Mouse (Mus musculus): Measurements from ENCODE around the gene Gm10135. TPM values are rescaled to one million over a fixed set of nuclear protein-coding genes. Genes with fewer than 3 reads are reported as not detected.

Gm10135 gene
- polyA plus RNA-seq, 1 experiment from 2014 or later = not detected

DNA sequence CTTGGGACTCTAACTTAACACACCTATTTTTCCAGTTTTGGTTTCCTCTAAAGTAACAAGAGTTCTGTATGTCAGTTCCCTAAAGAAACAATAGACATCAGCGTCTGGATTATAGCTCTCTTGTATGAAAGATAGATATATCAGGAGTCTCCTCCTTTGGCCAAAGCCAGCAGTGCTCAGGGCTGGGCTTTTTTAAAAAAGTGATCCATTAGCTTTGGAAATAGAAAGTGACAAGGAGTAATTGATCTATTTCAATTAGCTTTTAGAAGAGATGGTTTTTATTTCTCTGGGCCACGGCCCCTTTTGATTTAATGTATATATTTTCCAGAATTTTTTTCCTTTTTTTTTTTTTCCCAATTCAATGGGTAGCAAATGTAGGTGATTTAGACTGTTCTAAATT, 20.4 kb upstream of the Gm10135 start:
- no peak overlapping the region for H3K4me3 ChIP-seq
- H3K27ac ChIP-seq = peak overlapping the region; percentile 56; the same call in 1 of the 2 replicates
- H3K27me3 ChIP-seq (ENCODE audit: poor library complexity, severe bottlenecking) = no peaks in the 10 kb centered on the region
- 81% methylated on average over 2 of the region's 2 CpGs for WGBS
- no peak for DNase-seq (ENCODE audit: extremely low spot score, low spot score)
- no peaks in the 10 kb centered on the region for H3K36me3 ChIP-seq (replicated peaks)
- H3K9me3 ChIP-seq = no peaks in the 10 kb centered on the region
- H3K4me1 ChIP-seq = peaks cover 34% of the 10 kb centered on the region

- DNase-seq (ENCODE audit: extremely low spot score, low spot score) = no peak
- H3K36me3 ChIP-seq (replicated peaks) = no peaks in the 10 kb centered on the region
- peaks cover 35% of the 10 kb centered on the region for H3K4me1 ChIP-seq
- H3K27me3 ChIP-seq (ENCODE audit: poor library complexity, severe bottlenecking) = no peaks in the 10 kb centered on the region
- H3K9me3 ChIP-seq = no peaks in the 10 kb centered on the region
- no peak overlapping the region for H3K4me3 ChIP-seq
- H3K27ac ChIP-seq = peak overlapping the region; percentile 56; the same call in 1 of the 2 replicates
- WGBS = 52% methylated on average over 8 of the region's 8 CpGs
These were observed 19.9 kb upstream of the Gm10135 start for GRCm38 (mm10) chr5:72994424-72994823.

DNA sequence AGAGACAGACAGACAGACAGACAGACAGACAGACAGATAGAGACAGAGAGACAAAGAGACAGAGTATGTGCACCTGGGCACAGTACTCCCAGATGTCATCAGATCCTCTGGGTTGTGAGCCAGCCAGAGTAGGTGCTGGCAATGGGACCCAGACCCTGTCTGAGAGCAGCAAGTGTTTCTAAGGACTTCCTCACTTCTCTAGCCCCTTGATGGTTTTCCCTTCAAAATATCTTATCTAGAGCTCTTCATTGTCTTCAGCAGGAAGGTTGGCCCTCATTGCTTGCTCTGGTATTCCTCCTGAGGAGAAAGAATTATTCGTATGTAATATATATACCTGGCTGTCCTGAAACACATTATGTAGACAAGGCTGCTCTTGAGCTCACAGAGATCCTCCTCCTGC, 18.0 kb upstream of the Gm10135 start:
- H3K9me3 ChIP-seq = no peaks in the 10 kb centered on the region

GRCm38 (mm10) chr5:72989756-72990155, 15.3 kb upstream of the Gm10135 start:
- H3K36me3 ChIP-seq (replicated peaks) = no peaks in the 10 kb centered on the region
- no peak for DNase-seq (ENCODE audit: extremely low spot score, low spot score)
- peaks cover 26% of the 10 kb centered on the region for H3K4me1 ChIP-seq
- no peaks in the 10 kb centered on the region for H3K9me3 ChIP-seq
- H3K27me3 ChIP-seq (ENCODE audit: poor library complexity, severe bottlenecking) = no peaks in the 10 kb centered on the region
- no peak overlapping the region for H3K4me3 ChIP-seq
- H3K27ac ChIP-seq = no peak overlapping the region
- WGBS = 88% methylated on average over 8 of the region's 8 CpGs

More for the DNA sequence above, 18.0 kb upstream of the Gm10135 start:
- no peak overlapping the region for H3K4me3 ChIP-seq
- H3K27me3 ChIP-seq (ENCODE audit: poor library complexity, severe bottlenecking) = no peaks in the 10 kb centered on the region
- 91% methylated on average over 1 of the region's 1 CpGs for WGBS
- no peaks in the 10 kb centered on the region for H3K36me3 ChIP-seq (replicated peaks)
- H3K4me1 ChIP-seq = peaks cover 35% of the 10 kb centered on the region
- H3K27ac ChIP-seq = no peak overlapping the region
- no peak for DNase-seq (ENCODE audit: extremely low spot score, low spot score)

DNA sequence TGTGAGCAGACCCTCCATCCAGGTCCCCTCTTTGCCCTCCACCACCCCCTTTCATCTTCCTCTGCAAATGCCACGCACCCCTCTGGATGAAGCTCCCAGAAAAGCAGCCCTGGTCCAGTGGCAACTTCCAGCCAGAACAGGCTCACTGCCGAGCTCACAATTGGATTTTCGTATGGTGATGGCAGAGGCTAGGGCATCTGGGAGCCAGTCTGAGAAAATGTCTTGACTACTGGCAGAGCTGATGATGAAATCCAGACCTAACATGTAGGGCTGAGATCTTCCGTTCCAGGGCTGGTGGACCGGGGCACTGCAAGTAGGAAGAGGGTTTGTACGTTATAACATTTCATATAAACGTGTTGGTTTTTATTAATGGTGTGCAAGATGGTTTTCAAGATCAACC, 13.3 kb upstream of the Gm10135 start:
- no peaks in the 10 kb centered on the region for H3K9me3 ChIP-seq

DNA sequence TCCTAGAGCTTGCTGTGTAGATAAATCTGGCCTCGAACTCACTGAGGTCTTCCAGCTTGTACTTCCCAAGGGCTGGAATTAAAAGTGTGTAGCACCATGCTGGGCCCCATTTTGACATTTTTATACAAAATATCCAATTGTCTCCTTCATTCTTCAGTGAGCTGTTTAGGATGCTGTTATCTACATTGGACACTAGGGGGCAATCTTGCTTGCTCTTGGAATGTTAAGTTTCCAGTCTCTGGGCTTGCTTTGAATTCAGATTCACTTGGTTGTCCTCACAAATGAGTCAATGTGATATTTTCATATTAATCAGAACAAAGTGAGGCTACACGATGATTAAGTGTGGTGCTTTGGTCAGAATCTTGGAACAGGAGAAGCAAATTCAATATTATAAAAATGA, 9.6 kb upstream of the Gm10135 start:
- no peak overlapping the region for H3K27ac ChIP-seq
- DNase-seq (ENCODE audit: extremely low spot score, low spot score) = no peak
- no peak overlapping the region for H3K4me3 ChIP-seq
- 0 out of 2 replicates have a peak, but pooled peaks cover 3% of the 10 kb centered on the region for H3K4me1 ChIP-seq
- H3K9me3 ChIP-seq = no peaks in the 10 kb centered on the region
- peaks cover 17% of the 10 kb centered on the region for H3K36me3 ChIP-seq (replicated peaks)
- WGBS = 14% methylated on average over 2 of the region's 2 CpGs
- no peaks in the 10 kb centered on the region for H3K27me3 ChIP-seq (ENCODE audit: poor library complexity, severe bottlenecking)

More for the DNA sequence above, 13.3 kb upstream of the Gm10135 start:
- Histone ChIP-seq H3K4me3 (no peak overlapping the region), H3K27ac (no peak overlapping the region), H3K4me1 (peaks cover 15% of the 10 kb centered on the region), H3K36me3 (replicated peaks) (no peaks in the 10 kb centered on the region), H3K27me3 (ENCODE audit: poor library complexity, severe bottlenecking) (no peaks in the 10 kb centered on the region)
- DNase-seq (ENCODE audit: extremely low spot score, low spot score) = no peak
- 93% methylated on average over 7 of the region's 7 CpGs for WGBS

DNA sequence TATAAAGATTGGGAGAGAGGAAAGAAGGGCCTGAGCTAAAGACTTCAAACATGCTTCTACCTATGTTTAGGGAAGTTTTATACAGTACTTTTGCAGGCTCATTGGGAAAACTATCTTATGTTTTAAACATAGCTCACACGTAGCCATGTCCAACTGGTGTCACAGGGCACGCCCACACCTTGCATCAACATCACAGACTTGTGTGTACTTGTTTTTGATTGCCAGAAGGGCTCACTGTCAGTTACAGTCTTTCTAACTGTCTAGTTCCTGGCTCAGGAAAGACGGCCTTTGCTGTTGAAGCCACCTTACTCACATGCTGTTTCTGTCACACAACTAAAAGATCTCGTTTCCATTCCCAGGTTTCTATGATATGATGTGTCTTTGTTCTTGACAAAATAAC, 2.0 kb upstream of the Gm10135 start:
- Histone ChIP-seq H3K4me3 (no peak overlapping the region), H3K9me3 (no peaks in the 10 kb centered on the region), H3K36me3 (replicated peaks) (peaks cover 71% of the 10 kb centered on the region), H3K27me3 (ENCODE audit: poor library complexity, severe bottlenecking) (no peaks in the 10 kb centered on the region), H3K4me1 (peaks cover 11% of the 10 kb centered on the region), H3K27ac (no peak overlapping the region)
- WGBS = 93% methylated on average over 4 of the region's 4 CpGs
- DNase-seq (ENCODE audit: extremely low spot score, low spot score) = no peak

GRCm38 (mm10) chr5:72975996-72976395, 1.5 kb upstream of the Gm10135 start:
- 95% methylated on average over 6 of the region's 6 CpGs for WGBS
- no peak overlapping the region for H3K27ac ChIP-seq
- no peak overlapping the region for H3K4me3 ChIP-seq
- no peak for DNase-seq (ENCODE audit: extremely low spot score, low spot score)
- H3K27me3 ChIP-seq (ENCODE audit: poor library complexity, severe bottlenecking) = no peaks in the 10 kb centered on the region
- H3K36me3 ChIP-seq (replicated peaks) = peaks cover 73% of the 10 kb centered on the region
- peaks cover 11% of the 10 kb centered on the region for H3K4me1 ChIP-seq
- no peaks in the 10 kb centered on the region for H3K9me3 ChIP-seq

- no peak overlapping the region for H3K27ac ChIP-seq
- DNase-seq (ENCODE audit: extremely low spot score, low spot score) = no peak
- H3K36me3 ChIP-seq (replicated peaks) = peaks cover 76% of the 10 kb centered on the region
- no peaks in the 10 kb centered on the region for H3K9me3 ChIP-seq
- peaks cover 11% of the 10 kb centered on the region for H3K4me1 ChIP-seq
- 61% methylated on average over 5 of the region's 5 CpGs for WGBS
- no peak overlapping the region for H3K4me3 ChIP-seq
- H3K27me3 ChIP-seq (ENCODE audit: poor library complexity, severe bottlenecking) = no peaks in the 10 kb centered on the region
These were observed 1.6 kb downstream of the Gm10135 start for GRCm38 (mm10) chr5:72972934-72973333.

DNA sequence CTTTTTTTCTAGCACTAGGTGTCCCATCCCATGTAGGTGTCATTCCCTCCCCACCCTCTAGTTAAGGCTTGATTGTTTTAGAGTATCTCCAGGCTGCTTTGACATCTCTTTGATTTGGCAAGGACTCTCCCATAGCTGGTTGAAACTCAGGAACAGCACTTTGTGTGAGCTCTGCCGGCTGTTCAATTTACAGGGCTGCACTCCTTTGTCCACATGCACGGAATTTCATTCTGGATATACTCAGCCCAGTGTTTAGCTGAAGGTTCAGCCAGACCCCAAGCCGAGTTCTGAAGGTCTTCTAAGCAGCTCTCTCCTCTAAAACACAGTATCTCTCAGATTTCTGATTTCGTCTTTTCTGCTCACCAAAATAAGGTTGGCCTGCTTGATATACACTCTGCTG, 2.1 kb downstream of the Gm10135 start:
- H3K9me3 ChIP-seq = no peaks in the 10 kb centered on the region
- peaks cover 76% of the 10 kb centered on the region for H3K36me3 ChIP-seq (replicated peaks)
- H3K4me3 ChIP-seq = no peak overlapping the region
- DNase-seq (ENCODE audit: extremely low spot score, low spot score) = no peak
- H3K4me1 ChIP-seq = peaks cover 11% of the 10 kb centered on the region
- whole genome bisulfite sequencing = 69% methylated on average over 4 of the region's 4 CpGs
- H3K27ac ChIP-seq = no peak overlapping the region
- H3K27me3 ChIP-seq (ENCODE audit: poor library complexity, severe bottlenecking) = no peaks in the 10 kb centered on the region

DNA sequence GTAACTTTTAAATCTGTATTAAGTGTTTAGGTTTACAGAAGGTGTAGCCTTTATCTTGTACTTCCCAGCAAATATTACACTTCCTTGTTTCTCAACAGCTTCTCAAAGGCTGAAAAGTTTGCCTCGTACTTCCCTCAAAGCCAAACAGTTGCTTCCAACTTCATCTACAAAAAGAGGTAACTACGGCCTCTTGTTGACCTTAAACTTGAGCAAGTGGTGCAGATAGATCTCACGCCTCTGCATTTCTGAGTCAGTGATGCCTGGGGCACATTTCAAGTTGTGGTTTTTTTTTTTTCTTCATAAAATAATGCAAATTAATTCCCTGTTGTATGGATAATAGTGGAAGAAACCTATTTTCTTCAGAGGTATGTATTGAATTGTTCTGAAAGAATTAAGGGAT, 8.8 kb downstream of the Gm10135 start:
- Histone ChIP-seq H3K36me3 (replicated peaks) (peaks cover 59% of the 10 kb centered on the region), H3K4me3 (no peak overlapping the region), H3K4me1 (no peaks in the 10 kb centered on the region), H3K27ac (no peak overlapping the region), H3K9me3 (no peaks in the 10 kb centered on the region), H3K27me3 (ENCODE audit: poor library complexity, severe bottlenecking) (no peaks in the 10 kb centered on the region)
- 94% methylated on average over 3 of the region's 3 CpGs for WGBS
- no peak for DNase-seq (ENCODE audit: extremely low spot score, low spot score)

- Histone ChIP-seq H3K27me3 (ENCODE audit: poor library complexity, severe bottlenecking) (no peaks in the 10 kb centered on the region), H3K4me1 (no peaks in the 10 kb centered on the region), H3K27ac (no peak overlapping the region), H3K36me3 (replicated peaks) (peaks cover 37% of the 10 kb centered on the region), H3K4me3 (no peak overlapping the region), H3K9me3 (no peaks in the 10 kb centered on the region)
- no peak for DNase-seq (ENCODE audit: extremely low spot score, low spot score)
- WGBS = 85% methylated on average over 6 of the region's 6 CpGs
These were observed 14.4 kb downstream of the Gm10135 start for GRCm38 (mm10) chr5:72960096-72960495.

GRCm38 (mm10) chr5:72957281-72957680, 17.2 kb downstream of the Gm10135 start:
- WGBS = 91% methylated on average over 17 of the region's 17 CpGs

DNA sequence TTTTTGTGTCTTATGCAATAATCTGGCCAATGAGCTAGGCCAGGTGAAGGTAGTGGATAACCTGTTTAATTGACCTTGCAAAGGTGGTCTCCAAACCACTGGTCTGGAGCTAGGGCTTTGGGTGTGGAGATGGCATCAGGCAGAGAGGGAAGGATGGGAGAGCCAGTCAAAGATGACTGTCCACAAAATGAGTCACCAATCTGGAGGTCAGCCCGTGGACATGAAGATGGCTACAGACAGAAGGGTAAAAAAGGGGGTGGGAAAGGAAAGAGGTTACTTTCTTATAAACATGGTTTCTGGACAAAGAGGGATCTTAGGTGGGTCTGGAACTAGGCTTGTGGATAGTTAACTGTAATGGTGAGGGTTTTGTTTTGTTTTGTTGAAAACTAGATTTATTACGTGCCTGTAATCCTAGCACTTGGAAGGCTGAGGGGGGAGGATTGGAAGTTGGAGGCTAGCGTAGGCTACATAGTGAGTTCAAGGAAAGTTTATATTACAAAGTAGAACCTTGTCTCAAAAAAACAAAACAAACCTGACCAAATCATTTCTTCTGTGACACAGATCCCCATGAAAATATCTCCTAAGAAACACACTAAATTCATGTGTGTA, 20.4 kb downstream of the Gm10135 start:
- H3K4me3 ChIP-seq = no peak overlapping the region
- WGBS = 95% methylated on average over 3 of the region's 3 CpGs
- DNase-seq (ENCODE audit: extremely low spot score, low spot score) = no peak
- peaks cover 34% of the 10 kb centered on the region for H3K36me3 ChIP-seq (replicated peaks)
- H3K4me1 ChIP-seq = no peaks in the 10 kb centered on the region
- no peaks in the 10 kb centered on the region for H3K27me3 ChIP-seq (ENCODE audit: poor library complexity, severe bottlenecking)
- no peaks in the 10 kb centered on the region for H3K9me3 ChIP-seq
- no peak overlapping the region for H3K27ac ChIP-seq

More at GRCm38 (mm10) chr5:72957281-72957680, 17.2 kb downstream of the Gm10135 start:
- H3K4me3 ChIP-seq = no peak overlapping the region
- H3K27me3 ChIP-seq (ENCODE audit: poor library complexity, severe bottlenecking) = no peaks in the 10 kb centered on the region
- H3K4me1 ChIP-seq = no peaks in the 10 kb centered on the region
- no peak overlapping the region for H3K27ac ChIP-seq
- H3K36me3 ChIP-seq (replicated peaks) = peaks cover 23% of the 10 kb centered on the region
- no peak for DNase-seq (ENCODE audit: extremely low spot score, low spot score)
- H3K9me3 ChIP-seq = no peaks in the 10 kb centered on the region

All from forebrain, embryonic 10.5 days (tissue).